8 mouse cellular contexts compared by ENCODE assay signal in genomic region chr15:25621351-25622199, GRCm38 (mm10). TPM values are rescaled to one million over a fixed set of nuclear protein-coding genes. Genes with fewer than 3 reads are reported as not detected.
DNase-seq lines count a peak whose midpoint lies in the region; ATAC-seq and TF ChIP-seq lines count a peak whose summit lies in the region.

No protein-coding gene starts in this region.

- no peak for ATAC-seq in kidney, postnatal 0 days (replicated peaks; ENCODE audit: low FRiP score, low read depth)
- no peak for ATAC-seq in embryonic facial prominence, embryonic 12.5 days (ENCODE audit: insufficient number of reproducible peaks, insufficient read depth, low FRiP score, low TSS enrichment)
- ATAC-seq in limb, embryonic 14.5 days (ENCODE audit: low FRiP score, low read depth) = peak; percentile 21; the same call in 1 of the 2 replicates

- no peaks in the 10 kb centered on the region for H3K36me3 ChIP-seq in kidney, postnatal 0 days (ENCODE audit: insufficient read depth, low read length)
- no peaks in the 10 kb centered on the region for H3K36me3 ChIP-seq in embryonic facial prominence, embryonic 12.5 days
- no peaks in the 10 kb centered on the region for H3K36me3 ChIP-seq in limb, embryonic 14.5 days (ENCODE audit: control insufficient read depth, insufficient read depth, low read length)

- H3K4me2 ChIP-seq in kidney, postnatal 0 days (ENCODE audit: low read length) = peak overlapping the region; percentile 66
- peak overlapping the region; percentile 68 for H3K4me2 ChIP-seq in embryonic facial prominence, embryonic 12.5 days (replicated peaks)
- H3K4me2 ChIP-seq in limb, embryonic 14.5 days (replicated peaks; ENCODE audit: low read depth, low read length, severe bottlenecking) = peak overlapping the region; percentile 76

- no peaks in the 10 kb centered on the region for H3K9me3 ChIP-seq in kidney, postnatal 0 days (replicated peaks; ENCODE audit: low read length)
- H3K9me3 ChIP-seq in embryonic facial prominence, embryonic 12.5 days = no peaks in the 10 kb centered on the region
- no peaks in the 10 kb centered on the region for H3K9me3 ChIP-seq in limb, embryonic 14.5 days (ENCODE audit: control insufficient read depth, low read length)

- peak; percentile 43 for DNase-seq in kidney, postnatal 0 days (ENCODE audit: low spot score)
- no peak for DNase-seq in kidney, postnatal 25 days
- no peak for DNase-seq in limb, embryonic 14.5 days (ENCODE audit: low spot score)
- DNase-seq in neural tube, embryonic 10.5 days (ENCODE audit: extremely low spot score, low spot score) = peak; percentile 42
- no peak for DNase-seq in adrenal gland, adult (ENCODE audit: inconsistent age in 2 of 2, low spot score in 1 of 2)
- DNase-seq in right cerebral cortex, postnatal 14 days = no peak
- DNase-seq in spleen, adult 18-20 months = no peak

- H3K27ac ChIP-seq in kidney, postnatal 0 days = peak overlapping the region; percentile 61
- H3K27ac ChIP-seq in embryonic facial prominence, embryonic 12.5 days = no peak overlapping the region
- no peak overlapping the region for H3K27ac ChIP-seq in limb, embryonic 14.5 days (replicated peaks; ENCODE audit: low read depth, low read length)

- 8% methylated on average over 20 of the region's 20 CpGs for WGBS in kidney, postnatal 0 days
- WGBS in embryonic facial prominence, embryonic 12.5 days = 4% methylated on average over 20 of the region's 20 CpGs
- WGBS in limb, embryonic 14.5 days = 7% methylated on average over 20 of the region's 20 CpGs

- peaks cover 19% of the 10 kb centered on the region for H3K4me1 ChIP-seq in kidney, postnatal 0 days (replicated peaks; ENCODE audit: insufficient read depth, low read length)
- H3K4me1 ChIP-seq in embryonic facial prominence, embryonic 12.5 days = peaks cover 26% of the 10 kb centered on the region
- H3K4me1 ChIP-seq in limb, embryonic 14.5 days (ENCODE audit: control insufficient read depth, insufficient read depth, low read length) = peaks cover 30% of the 10 kb centered on the region

- no peak for TF ChIP-seq CTCF in kidney, postnatal 0 days (IDR thresholded peaks at IDR 0.05; ENCODE audit: low read depth)

- peak overlapping the region; percentile 73 for H3K4me3 ChIP-seq in kidney, postnatal 0 days (replicated peaks; ENCODE audit: low read depth, low read length)
- H3K4me3 ChIP-seq in embryonic facial prominence, embryonic 12.5 days = peak overlapping the region; percentile 73
- peak overlapping the region; percentile 91 for H3K4me3 ChIP-seq in limb, embryonic 14.5 days (replicated peaks; ENCODE audit: low read length)

- TF ChIP-seq POLR2A in limb, embryonic 14.5 days (IDR thresholded peaks at IDR 0.05; ENCODE audit: borderline replicate concordance, extremely low read depth, insufficient read depth, insufficient read length) = no peak

- no peaks in the 10 kb centered on the region for H3K27me3 ChIP-seq in kidney, postnatal 0 days (ENCODE audit: insufficient read depth, low read length)
- H3K27me3 ChIP-seq in embryonic facial prominence, embryonic 12.5 days = no peaks in the 10 kb centered on the region
- no peaks in the 10 kb centered on the region for H3K27me3 ChIP-seq in limb, embryonic 14.5 days (ENCODE audit: control insufficient read depth, insufficient read depth, low read length)

- peak overlapping the region; percentile 39; the same call in 1 of the 2 replicates for H3K9ac ChIP-seq in kidney, postnatal 0 days (ENCODE audit: low read depth, low read length)
- no peak overlapping the region; the same call in 1 of the 2 replicates for H3K9ac ChIP-seq in embryonic facial prominence, embryonic 12.5 days
- peak overlapping the region; percentile 36 for H3K9ac ChIP-seq in limb, embryonic 14.5 days (ENCODE audit: low read depth, low read length, severe bottlenecking)

RNA-seq across cellular contexts. Expression of gene Myo10, which starts 0.8 kb away (rescaled TPM):
- 25.8 and 29.3 TPM in 2 replicates for polyA plus RNA-seq in kidney, postnatal 0 days (2015; fragmentation: Nextera tagmentation; extraction: Ambion mirVana)
- 37.7 and 39.8 TPM in 2 replicates for polyA plus RNA-seq in embryonic facial prominence, embryonic 12.5 days (2016; fragmentation: Nextera tagmentation; extraction: Ambion mirVana)
- 25.5 and 26.9 TPM in 2 replicates for polyA plus RNA-seq in limb, embryonic 14.5 days (2012; rRNA removed)
- 28.8 and 34.2 TPM in 2 replicates for polyA plus RNA-seq in limb, embryonic 14.5 days (2014; fragmentation: Nextera tagmentation; extraction: Ambion mirVana)

Comparison
In these comparisons a context has a peak if more than half of its experiments do, and no peak if none do; other contexts are left out.
1. DNase-seq: peak in kidney, postnatal 0 days (single experiment) and neural tube, embryonic 10.5 days (single experiment); none in kidney, postnatal 25 days (0 of 2), limb, embryonic 14.5 days (single experiment), adrenal gland, adult (0 of 2), right cerebral cortex, postnatal 14 days (single experiment) and spleen, adult 18-20 months (0 of 2).
2. Peak in every context shown above with its lines, with median percentiles within 50 percentile points of each other: H3K4me2 ChIP-seq and H3K4me3 ChIP-seq.